Mouse (Mus musculus) midbrain, embryonic 10.5 days (tissue): ENCODE measurements around the gene Serp2. TPM values are rescaled to one million over a fixed set of nuclear protein-coding genes. Genes with fewer than 3 reads are reported as not detected.

ENCODE experiments used
- DNase-seq: peaks from one replicate; pipeline ENCODE4 v3.0.0-alpha.2; 2017; ENCODE audit warnings: low spot score
- H3K27ac ChIP-seq: fragments of 300-500 bp; sonication (generic); replicated peaks from 2 replicates; pipeline ENCODE4 v1.5.1; 2016; ENCODE audit warnings: mild to moderate bottlenecking
- H3K27me3 ChIP-seq: fragments of 300-500 bp; sonication (generic); 2 replicates; pipeline ENCODE4 v1.6.1; 2016; ENCODE audit warnings: low read depth, mild to moderate bottlenecking; ENCODE audit not compliant: poor library complexity, severe bottlenecking
- H3K36me3 ChIP-seq: fragments of 300-500 bp; sonication (generic); 2 replicates; pipeline ENCODE4 v1.6.1; 2016; ENCODE audit warnings: mild to moderate bottlenecking, moderate library complexity
- H3K4me1 ChIP-seq: fragments of 300-500 bp; sonication (generic); 2 replicates; pipeline ENCODE4 v1.6.1; 2016
- H3K4me3 ChIP-seq: fragments of 300-500 bp; sonication (generic); 2 replicates; pipeline ENCODE4 v1.5.1; 2016; ENCODE audit warnings: mild to moderate bottlenecking, moderate library complexity
- H3K9me3 ChIP-seq: fragments of 300-500 bp; sonication (generic); replicated peaks from 2 replicates; pipeline ENCODE4 v1.6.1; 2016; ENCODE audit warnings: mild to moderate bottlenecking
- WGBS: fragments of 180-500 bp; shearing (Covaris S2); methylation state at CpG from one replicate; pipeline ENCODE4 v1.1.7; 2016; 5-methylcytosine and 5-hydroxymethylcytosine counted together
- polyA plus RNA-seq: library from polyadenylated mRNA; unstranded; fragments of >200 nt; fragmentation: Nextera tagmentation; extraction: Ambion mirVana; gene quantifications from 2 replicates; pipeline ENCODE4 v1.2.1, GENCODE M21; 2016

The Serp2 gene
- polyA plus RNA-seq, 1 experiment from 2014 or later, result 30.2 TPM

GRCm38 (mm10) chr14:76499492-76499891 lies 57.2 kb downstream of the Serp2 start:
- Histone ChIP-seq H3K4me1 (peaks cover 39% of the 10 kb centered on the region), H3K27ac (peak overlapping the region; percentile 64; the same call in 1 of the 2 replicates), H3K4me3 (no peak overlapping the region), H3K27me3 (no peaks in the 10 kb centered on the region), H3K9me3 (no peaks in the 10 kb centered on the region), H3K36me3 (peaks cover 4% of the 10 kb centered on the region; the same call in 1 of the 2 replicates)
- WGBS, result 77% methylated on average over 6 of the region's 6 CpGs
- no peak for DNase-seq

GRCm38 (mm10) chr14:76498210-76498609 lies 58.5 kb downstream of the Serp2 start:
- DNase-seq, result no peak
- H3K36me3 ChIP-seq, result peaks cover 17% of the 10 kb centered on the region
- no peak overlapping the region for H3K4me3 ChIP-seq
- H3K9me3 ChIP-seq, result no peaks in the 10 kb centered on the region
- H3K27ac ChIP-seq, result 0 out of 2 replicates have a peak overlapping the region, but pooled peaks have one; percentile 33
- WGBS, result 66% methylated on average over 7 of the region's 7 CpGs
- H3K27me3 ChIP-seq, result no peaks in the 10 kb centered on the region
- H3K4me1 ChIP-seq, result peaks cover 30% of the 10 kb centered on the region

GRCm38 (mm10) chr14:76497187-76497586 lies 59.5 kb downstream of the Serp2 start:
- H3K4me1 ChIP-seq, result peaks cover 30% of the 10 kb centered on the region
- H3K27ac ChIP-seq, result no peak overlapping the region
- no peaks in the 10 kb centered on the region for H3K27me3 ChIP-seq
- DNase-seq, result no peak
- peaks cover 25% of the 10 kb centered on the region for H3K36me3 ChIP-seq
- H3K9me3 ChIP-seq, result no peaks in the 10 kb centered on the region
- 87% methylated on average over 9 of the region's 9 CpGs for WGBS
- no peak overlapping the region for H3K4me3 ChIP-seq

- WGBS, result 66% methylated on average over 5 of the region's 5 CpGs
- H3K4me1 ChIP-seq, result peaks cover 20% of the 10 kb centered on the region
- H3K9me3 ChIP-seq, result no peaks in the 10 kb centered on the region
- no peak overlapping the region for H3K27ac ChIP-seq
- H3K27me3 ChIP-seq, result no peaks in the 10 kb centered on the region
- DNase-seq, result no peak
- peaks cover 25% of the 10 kb centered on the region for H3K36me3 ChIP-seq
- no peak overlapping the region for H3K4me3 ChIP-seq
These were observed 61.7 kb downstream of the Serp2 start for GRCm38 (mm10) chr14:76495022-76495421.

GRCm38 (mm10) chr14:76489128-76489527 lies 67.6 kb downstream of the Serp2 start:
- H3K27me3 ChIP-seq, result no peaks in the 10 kb centered on the region
- no peak overlapping the region for H3K4me3 ChIP-seq
- WGBS, result 88% methylated on average over 2 of the region's 2 CpGs
- H3K9me3 ChIP-seq, result no peaks in the 10 kb centered on the region
- no peak overlapping the region for H3K27ac ChIP-seq
- DNase-seq, result no peak
- peaks cover 11% of the 10 kb centered on the region for H3K4me1 ChIP-seq
- H3K36me3 ChIP-seq, result peaks cover 23% of the 10 kb centered on the region

- H3K27ac ChIP-seq, result peak overlapping the region; percentile 70; the same call in 1 of the 2 replicates
- H3K27me3 ChIP-seq, result no peaks in the 10 kb centered on the region
- no peak for DNase-seq
These were observed 68.3 kb downstream of the Serp2 start for GRCm38 (mm10) chr14:76488101-76489044.

GRCm38 (mm10) chr14:76487609-76488008 lies 69.1 kb downstream of the Serp2 start:
- H3K27me3 ChIP-seq, result no peaks in the 10 kb centered on the region
- no peaks in the 10 kb centered on the region for H3K9me3 ChIP-seq
- WGBS, result 91% methylated on average over 16 of the region's 16 CpGs
- no peak for DNase-seq
- peaks cover 8% of the 10 kb centered on the region; the same call in 1 of the 2 replicates for H3K36me3 ChIP-seq
- H3K4me1 ChIP-seq, result peaks cover 11% of the 10 kb centered on the region
- H3K4me3 ChIP-seq, result no peak overlapping the region
- H3K27ac ChIP-seq, result peak overlapping the region; percentile 70; the same call in 1 of the 2 replicates

More at GRCm38 (mm10) chr14:76488101-76489044, 68.3 kb downstream of the Serp2 start:
- H3K36me3 ChIP-seq, result peaks cover 15% of the 10 kb centered on the region
- no peaks in the 10 kb centered on the region for H3K9me3 ChIP-seq
- 79% methylated on average over 18 of the region's 18 CpGs for WGBS
- peaks cover 11% of the 10 kb centered on the region for H3K4me1 ChIP-seq
- H3K4me3 ChIP-seq, result no peak overlapping the region

GRCm38 (mm10) chr14:76483701-76484100 lies 73.0 kb downstream of the Serp2 start:
- 94% methylated on average over 1 of the region's 1 CpGs for WGBS

More at GRCm38 (mm10) chr14:76483701-76484100, 73.0 kb downstream of the Serp2 start:
- H3K4me1 ChIP-seq, result peaks cover 10% of the 10 kb centered on the region
- H3K27me3 ChIP-seq, result no peaks in the 10 kb centered on the region
- H3K4me3 ChIP-seq, result no peak overlapping the region
- no peak for DNase-seq
- H3K9me3 ChIP-seq, result no peaks in the 10 kb centered on the region
- H3K27ac ChIP-seq, result no peak overlapping the region
- H3K36me3 ChIP-seq, result peaks cover 10% of the 10 kb centered on the region; the same call in 1 of the 2 replicates

Other genes with a start within 250 kb of the Serp2 start
- gene Tsc22d1, start 141.9 kb downstream of the Serp2 start, polyA plus RNA-seq, result 313 and 341 TPM in 2 replicates